ENCODE assay signal across 24 mouse cellular contexts in genomic region chr19:57230996-57231395, GRCm38 (mm10).
"Had no signal": no experiment of that assay in that cellular context is flagged by ENCODE, and none has a peak within 500 bp of the region (broad histone marks: within the 10 kb centered on the region; RNA-seq: fewer than 3 reads in every experiment).

No protein-coding gene starts in this region.

- H3K4me3 ChIP-seq: embryonic facial prominence, embryonic 10.5 days; embryonic facial prominence, embryonic 12.5 days; embryonic facial prominence, embryonic 13.5 days; embryonic facial prominence, embryonic 15.5 days; erythroblast, embryonic 14.5 days; forebrain, embryonic 10.5 days; forebrain, embryonic 12.5 days; forebrain, embryonic 13.5 days; forebrain, embryonic 15.5 days; gastrocnemius, adult 2 months; heart, adult 2 months; heart, embryonic 10.5 days had no signal

- DNase-seq: cerebellum, adult 9-11 months; cerebellum, postnatal 10 days; cerebellum, postnatal 14 days; cerebellum, postnatal 25 days; cerebellum, postnatal 36 days; embryo, embryonic 11 days; forebrain, postnatal 0 days; gastrocnemius, adult 2 months; gastrocnemius, postnatal 10 days; gastrocnemius, postnatal 14 days; gastrocnemius, postnatal 25 days; gastrocnemius, postnatal 36 days; heart, adult 18-20 months; heart, adult 2 months had no signal

- H3K27me3 ChIP-seq: embryonic facial prominence, embryonic 12.5 days; embryonic facial prominence, embryonic 13.5 days; embryonic facial prominence, embryonic 15.5 days; forebrain, embryonic 12.5 days; forebrain, embryonic 13.5 days; forebrain, embryonic 15.5 days had no signal

- H3K4me1 ChIP-seq: embryonic facial prominence, embryonic 10.5 days; embryonic facial prominence, embryonic 12.5 days; embryonic facial prominence, embryonic 13.5 days; embryonic facial prominence, embryonic 15.5 days; forebrain, embryonic 10.5 days; forebrain, embryonic 12.5 days; forebrain, embryonic 13.5 days; forebrain, embryonic 15.5 days; heart, embryonic 10.5 days had no signal

- H3K27ac ChIP-seq: embryonic facial prominence, embryonic 10.5 days; embryonic facial prominence, embryonic 12.5 days; embryonic facial prominence, embryonic 13.5 days; embryonic facial prominence, embryonic 15.5 days; forebrain, embryonic 10.5 days; forebrain, embryonic 12.5 days; forebrain, embryonic 13.5 days; forebrain, embryonic 15.5 days; gastrocnemius, adult 2 months; heart, adult 2 months; heart, embryonic 10.5 days had no signal
